Mouse (Mus musculus): ENCODE data around the gene Pus1.
A peak's percentile ranks its signal among the peaks of the same experiment; 100 is the strongest.
"Not testable (repeated sequence)": the region's sequence is repeated elsewhere in the genome, so short reads cannot be mapped to it uniquely, and the experiment has no call there.

Pus1 gene

GRCm38 (mm10) chr5:110780761-110781528, 486 bp upstream of the Pus1 start:
- DNase-seq: no peak

DNA sequence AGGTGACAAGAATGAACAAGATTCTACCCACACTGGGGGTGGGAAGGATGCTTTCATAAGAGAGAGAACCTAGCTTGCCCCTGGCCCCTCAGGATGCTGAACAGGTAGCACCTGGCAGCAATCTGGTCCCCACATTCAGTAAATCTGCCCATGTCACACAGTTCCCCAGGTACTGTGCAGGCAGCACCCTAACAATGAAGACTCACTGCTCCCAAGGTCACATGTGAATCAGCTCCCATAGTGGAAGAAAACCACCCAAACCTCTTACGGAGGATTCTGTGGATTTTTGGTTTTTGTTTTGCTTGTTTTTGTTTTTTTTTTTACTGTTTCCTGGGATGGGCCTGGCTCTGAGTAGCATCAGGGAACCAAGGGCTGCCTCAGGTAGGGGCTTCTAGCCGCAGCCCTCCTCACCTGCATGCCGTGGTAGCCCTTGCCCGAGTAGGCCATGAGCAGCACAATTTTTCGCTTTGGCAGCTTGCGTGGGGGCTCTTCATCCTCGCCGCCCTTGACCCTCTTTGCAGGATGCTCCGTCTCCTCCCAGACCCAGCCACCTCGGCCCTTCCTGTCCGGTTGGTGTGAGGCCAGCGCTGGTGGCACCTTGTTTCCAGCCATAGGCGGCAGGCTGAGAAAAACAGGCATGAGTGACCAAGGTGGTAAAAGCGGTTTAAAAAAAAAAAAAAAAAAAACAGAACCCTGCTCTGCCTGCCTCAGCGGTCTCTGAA, 1.0 kb downstream of the Pus1 start:
- DNase-seq: no peak

DNA sequence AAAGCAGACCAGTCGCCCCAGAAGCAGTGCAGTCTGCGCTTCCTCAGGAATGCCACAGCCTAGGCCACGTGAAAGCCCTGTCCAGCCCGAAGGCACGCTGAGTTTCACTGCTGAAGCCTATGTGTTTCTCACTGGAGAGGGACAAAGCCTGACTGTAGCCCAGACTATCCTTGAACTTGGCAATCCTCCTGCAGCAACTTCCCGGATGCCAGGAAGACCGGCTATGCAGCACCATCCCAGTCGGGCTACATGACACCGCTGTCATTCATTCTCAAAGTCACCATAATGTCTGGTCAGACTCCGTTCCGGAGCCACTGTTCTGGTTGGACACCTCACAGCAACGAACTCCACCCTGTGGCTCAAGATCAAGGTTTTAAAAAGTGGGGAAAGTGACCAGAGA, 2.2 kb downstream of the Pus1 start:
- DNase-seq: no peak

DNA sequence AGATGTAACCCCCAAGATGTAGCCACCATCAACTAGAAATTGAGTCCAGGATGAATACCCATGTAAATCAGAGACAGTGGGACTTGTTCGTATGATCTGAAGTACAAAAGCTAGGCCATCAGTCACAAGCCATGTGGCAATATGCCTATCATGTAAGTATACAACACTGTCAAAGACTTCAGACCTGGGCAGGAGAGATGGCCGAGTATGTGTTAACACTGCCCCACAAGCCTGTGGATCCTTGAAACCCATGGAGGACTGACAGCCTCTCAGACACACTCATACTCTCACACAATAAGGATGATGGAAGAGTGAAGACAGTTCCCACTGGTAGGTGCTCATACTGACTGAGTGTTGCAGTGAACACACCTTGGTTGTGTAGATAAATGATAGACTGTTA, 4.3 kb downstream of the Pus1 start:
- DNase-seq: no peak

DNA sequence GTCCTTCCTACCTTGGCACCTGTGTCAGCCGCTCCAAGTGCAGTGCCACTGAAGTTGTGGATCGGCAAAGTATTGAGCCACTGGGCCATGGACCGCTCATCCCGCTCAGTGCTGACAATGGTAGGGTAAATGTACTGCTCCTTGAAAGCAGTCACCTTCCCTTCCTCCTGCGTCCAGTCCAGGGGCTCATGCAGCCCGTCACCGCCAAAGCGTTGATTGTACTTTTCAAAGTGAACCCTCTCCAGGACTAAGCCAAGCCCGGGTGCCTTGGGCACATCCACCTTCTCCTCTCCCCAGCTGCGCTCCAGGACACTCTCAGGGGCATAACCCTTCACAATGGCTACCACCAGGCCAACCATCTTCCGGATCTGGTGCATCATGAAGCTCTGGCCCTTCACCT, 5.9 kb downstream of the Pus1 start:
- DNase-seq: no peak

GRCm38 (mm10) chr5:110772945-110773344, 7.5 kb downstream of the Pus1 start:
- not testable (repeated sequence) for DNase-seq

DNA sequence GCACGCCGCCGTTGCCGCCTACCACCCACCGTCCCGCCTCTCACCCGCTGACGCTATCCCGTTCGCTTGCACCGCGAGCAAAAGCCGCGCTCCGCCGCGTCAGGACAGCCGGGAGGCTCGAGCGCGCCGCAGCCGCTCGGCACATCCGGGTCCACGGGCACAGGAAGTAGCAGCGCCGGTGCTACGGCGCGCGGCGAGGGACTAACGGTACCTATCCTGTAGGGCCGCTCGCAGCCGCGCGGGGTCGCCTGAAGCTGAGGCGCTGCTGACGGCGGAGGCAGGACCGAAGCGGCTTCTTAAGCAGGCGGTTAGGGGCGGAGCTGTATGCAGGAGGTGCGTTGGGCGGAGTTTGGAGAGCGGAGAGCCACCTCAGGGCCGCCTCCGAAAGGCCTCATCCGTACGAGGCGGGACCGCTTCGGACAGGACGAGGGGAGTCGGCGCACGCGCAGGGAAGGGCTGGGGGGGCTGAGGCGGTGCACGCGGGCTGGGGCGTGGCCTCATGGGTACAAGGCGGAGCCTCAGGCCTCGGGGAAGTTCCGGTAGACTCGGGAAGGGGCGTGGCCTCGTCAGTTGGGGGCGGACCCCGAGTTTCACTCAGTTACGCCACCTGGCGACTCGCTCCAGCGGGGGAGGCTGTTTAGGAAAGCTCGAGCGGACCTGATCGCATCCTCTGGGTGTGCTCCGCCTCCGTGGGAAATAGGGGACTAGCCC, 9.9 kb downstream of the Pus1 start, which contains the start of gene Ep400:
Gene Ep400 (minus strand): TSS at position 270 of the 711 bp plus-strand sequence.
- peak; percentile 100 for DNase-seq

GRCm38 (mm10) chr5:110770031-110770445, 10.4 kb downstream of the Pus1 start:
- no peak for DNase-seq

DNA sequence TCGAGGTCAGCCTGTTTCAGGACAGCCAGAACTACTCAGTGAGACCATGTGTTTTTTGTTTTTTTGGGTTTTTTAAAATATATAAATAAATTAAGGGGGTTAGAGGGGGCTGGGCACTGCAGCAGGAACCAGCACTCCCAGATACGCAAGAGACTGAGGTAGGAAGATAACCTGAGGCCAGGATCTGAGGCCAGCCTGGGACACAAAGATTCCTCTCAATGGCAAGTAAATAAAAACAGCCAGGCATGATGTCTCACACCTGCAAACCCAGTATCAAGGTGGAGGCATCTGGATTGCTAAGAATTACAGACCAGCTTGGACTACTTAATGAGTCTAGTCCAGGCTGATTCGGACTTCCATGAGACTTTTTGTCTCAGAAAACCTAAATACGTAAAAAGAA, 11.2 kb downstream of the Pus1 start:
- no peak for DNase-seq

- DNase-seq: no peak
Observed at GRCm38 (mm10) chr5:110763890-110764289, 16.6 kb downstream of the Pus1 start.

DNA sequence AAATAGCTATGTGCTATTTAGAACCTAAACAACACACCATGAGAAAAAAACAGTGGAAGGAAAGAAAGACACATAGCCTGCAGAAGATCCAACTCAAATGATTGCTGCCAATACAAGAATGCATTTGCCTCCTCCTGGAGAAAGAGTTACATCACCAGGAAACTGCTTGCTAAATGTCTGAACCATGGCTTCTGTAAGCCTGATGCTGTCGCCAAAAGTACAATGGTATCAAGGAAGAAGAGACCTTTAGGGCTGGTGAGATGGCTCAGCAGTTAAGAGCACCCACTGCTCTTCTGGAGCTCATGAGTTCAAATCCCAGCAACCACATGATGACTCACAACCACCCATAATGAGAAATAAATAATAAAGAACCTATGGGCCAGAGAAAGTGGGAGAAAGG, 35.4 kb downstream of the Pus1 start:
- no peak for DNase-seq

GRCm38 (mm10) chr5:110739496-110740275, 40.8 kb downstream of the Pus1 start:
- no peak for DNase-seq

- no peak for DNase-seq
Observed at GRCm38 (mm10) chr5:110735606-110736005, 44.9 kb downstream of the Pus1 start.

DNA sequence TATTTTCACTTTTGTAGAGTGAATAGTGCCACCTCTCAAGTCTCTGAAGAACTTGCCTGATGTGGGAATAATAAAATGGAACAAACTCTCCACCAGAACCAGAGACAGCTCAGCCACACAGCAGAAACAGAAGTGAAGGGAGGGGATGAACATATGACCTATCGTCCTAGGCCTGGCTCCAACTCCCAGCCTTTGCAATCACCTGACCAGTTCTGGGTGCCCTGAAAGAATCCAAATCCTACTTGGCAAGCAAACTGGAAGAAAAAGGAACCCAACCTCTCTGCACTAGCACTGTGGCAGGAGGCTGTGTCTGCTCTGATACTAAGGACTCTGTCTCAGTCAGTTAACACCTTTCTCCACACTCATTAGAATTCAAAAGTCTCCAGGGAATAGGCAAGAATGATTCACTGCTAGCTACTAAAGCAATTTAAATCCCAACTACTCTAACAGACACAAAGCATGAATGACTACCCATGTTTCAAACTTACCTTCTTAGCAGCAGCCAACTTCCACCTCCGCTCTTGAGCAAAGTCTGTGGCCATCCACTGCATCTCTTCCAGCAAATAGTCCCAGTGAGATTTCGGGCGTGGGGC, 47.1 kb downstream of the Pus1 start:
- DNase-seq: no peak

DNA sequence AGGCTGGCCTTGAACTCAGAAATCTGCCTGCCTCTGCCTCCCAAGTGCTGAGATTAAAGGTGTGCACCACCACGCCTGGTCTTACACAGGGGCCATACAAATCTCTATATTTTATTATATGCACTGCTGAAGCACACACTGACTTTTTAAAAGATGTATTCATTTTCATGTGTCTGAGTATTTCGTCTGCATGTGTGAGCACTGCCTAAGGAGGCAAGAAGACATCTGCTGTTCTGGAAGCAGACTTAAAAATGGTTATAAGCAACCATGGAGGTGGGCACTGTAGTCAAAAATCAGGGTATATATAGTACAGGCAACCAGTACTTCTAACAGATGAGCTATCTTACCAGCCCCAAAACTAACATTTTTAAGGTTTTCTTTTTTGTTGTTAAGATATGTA, 49.2 kb downstream of the Pus1 start:
- no peak for DNase-seq

DNA sequence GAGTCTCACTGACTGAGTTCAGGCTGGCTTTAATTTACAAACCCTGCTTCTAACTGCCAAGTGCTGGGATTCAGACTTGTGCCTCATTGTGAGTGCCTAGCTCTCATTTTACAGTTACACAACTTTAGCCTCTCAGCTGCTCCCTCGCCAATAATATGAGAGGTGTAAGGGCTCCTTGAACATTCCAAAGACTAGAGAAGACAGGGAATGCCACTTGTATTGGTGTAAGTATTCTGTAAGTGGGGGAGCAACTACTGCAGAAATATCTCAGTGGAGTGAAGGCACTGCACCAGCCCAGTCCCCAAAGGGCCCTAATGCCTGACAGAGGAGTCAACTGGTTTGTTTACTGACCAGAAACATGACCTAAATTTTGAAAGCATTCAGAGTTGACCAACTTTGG, 52.6 kb downstream of the Pus1 start:
- DNase-seq: no peak
